Mouse (Mus musculus) cortical plate, adult 2 months (tissue): ENCODE measurements around the gene Zfp839.

Experiments
- CTCF ChIP-seq: fragments of 200-500 bp; IDR thresholded peaks from 2 replicates; pipeline ENCODE4 v1.5.1; 2011; ENCODE audit warnings: mild to moderate bottlenecking, control low read depth, low read length; ENCODE audit not compliant: insufficient read depth; ENCODE audit errors: extremely low read depth
- POLR2A ChIP-seq: fragments of 200-500 bp; IDR thresholded peaks from 2 replicates; pipeline ENCODE4 v1.6.1; 2011; ENCODE audit warnings: mild to moderate bottlenecking, low read length, control low read depth; ENCODE audit not compliant: insufficient read depth; ENCODE audit errors: extremely low read depth

DNA sequence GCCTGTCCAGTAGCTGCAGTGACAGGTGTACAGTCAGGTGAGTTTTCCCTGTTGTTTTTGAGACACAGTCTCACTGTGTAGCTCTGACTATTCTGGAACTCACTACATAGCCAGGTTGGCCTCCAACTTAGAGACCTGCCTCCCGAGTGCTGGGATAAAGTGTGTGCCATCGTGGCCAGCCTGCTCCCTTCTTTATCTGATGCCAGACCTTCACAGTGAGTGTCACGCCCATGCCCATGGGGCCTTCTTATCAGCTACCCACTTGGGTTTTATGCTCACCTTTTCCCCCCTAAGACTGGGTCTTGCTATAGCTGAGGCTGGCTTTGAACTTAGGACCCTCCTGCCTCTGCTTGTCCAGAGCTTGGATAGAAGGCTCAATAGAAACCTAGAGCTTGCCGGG lies 20.1 kb downstream of the Zfp839 start:
- TF ChIP-seq POLR2A (no peak), CTCF (no peak)
